Mouse (Mus musculus) brain, embryonic 14.5 days (tissue): Measurements from ENCODE around the gene Alg14. TPM values are rescaled to one million over a fixed set of nuclear protein-coding genes. Genes with fewer than 3 reads are reported as not detected.

ENCODE experiments used
- DNase-seq: peaks from one replicate; pipeline ENCODE4 v3.0.0-alpha.2; 2011; ENCODE audit warnings: low read depth
- CTCF ChIP-seq: fragments of 200-500 bp; IDR thresholded peaks from 2 replicates; pipeline ENCODE4 v1.5.1; 2012; ENCODE audit warnings: inconsistent platforms, mild to moderate bottlenecking, moderate library complexity, borderline replicate concordance; ENCODE audit not compliant: insufficient read depth, insufficient read length; ENCODE audit errors: extremely low read depth
- POLR2A ChIP-seq: fragments of 200-500 bp; IDR thresholded peaks from 2 replicates; pipeline ENCODE4 v1.6.1; 2012; ENCODE audit warnings: mild to moderate bottlenecking, inconsistent platforms, borderline replicate concordance; ENCODE audit not compliant: poor library complexity, insufficient read depth, insufficient read length, severe bottlenecking; ENCODE audit errors: extremely low read depth
- polyA plus RNA-seq: library from polyadenylated mRNA; depleted of rRNA; stranded (reverse); fragments of >200 nt; gene quantifications from 2 replicates; pipeline ENCODE4 v1.2.3, GENCODE M21; 2012

The Alg14 gene
- polyA plus RNA-seq, 1 experiment, result 16.0 TPM

DNA sequence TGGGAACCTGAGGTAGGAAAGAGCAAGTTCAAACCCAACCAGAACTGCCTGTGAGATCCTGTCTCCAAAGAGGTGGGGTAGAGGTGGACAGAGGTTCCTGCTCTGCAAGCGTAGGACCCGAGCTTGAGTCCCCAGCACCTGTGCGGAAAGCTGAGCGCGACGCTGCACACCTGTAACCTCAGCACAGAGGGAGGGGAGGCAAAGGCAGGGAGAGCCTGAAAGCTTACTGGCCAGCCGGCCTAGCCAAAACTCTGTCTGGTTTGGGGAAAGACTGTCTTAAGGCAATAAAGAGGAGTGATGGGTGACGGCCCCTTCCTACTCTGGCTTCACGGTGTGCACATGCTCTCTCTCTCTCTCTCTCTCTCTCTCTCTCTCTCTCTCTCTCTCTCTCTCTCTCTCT is 21.4 kb downstream of the Alg14 start:
- no peak for DNase-seq
- TF ChIP-seq POLR2A, result no peak

DNA sequence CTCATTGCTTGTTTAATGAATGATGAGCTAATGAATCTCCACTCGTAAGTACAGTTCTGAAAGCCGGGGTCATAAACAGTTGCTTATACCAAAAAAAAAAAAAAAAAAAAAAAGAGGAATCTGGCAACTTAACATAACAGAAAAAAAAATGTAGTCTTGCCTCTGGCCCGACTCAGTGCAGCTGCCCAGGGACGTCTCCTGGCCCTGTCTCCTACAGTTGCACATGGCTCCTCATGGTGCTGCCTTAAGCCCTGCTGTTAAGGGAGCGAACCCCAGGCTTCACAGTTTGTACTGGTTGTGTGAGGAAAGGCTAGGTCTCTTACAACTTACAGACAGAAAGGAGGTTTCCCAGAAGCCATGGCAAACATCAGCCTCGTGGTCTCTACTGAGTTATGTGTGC is 22.6 kb downstream of the Alg14 start:
- no peak for TF ChIP-seq POLR2A
- TF ChIP-seq CTCF, result no peak
- DNase-seq, result no peak

DNA sequence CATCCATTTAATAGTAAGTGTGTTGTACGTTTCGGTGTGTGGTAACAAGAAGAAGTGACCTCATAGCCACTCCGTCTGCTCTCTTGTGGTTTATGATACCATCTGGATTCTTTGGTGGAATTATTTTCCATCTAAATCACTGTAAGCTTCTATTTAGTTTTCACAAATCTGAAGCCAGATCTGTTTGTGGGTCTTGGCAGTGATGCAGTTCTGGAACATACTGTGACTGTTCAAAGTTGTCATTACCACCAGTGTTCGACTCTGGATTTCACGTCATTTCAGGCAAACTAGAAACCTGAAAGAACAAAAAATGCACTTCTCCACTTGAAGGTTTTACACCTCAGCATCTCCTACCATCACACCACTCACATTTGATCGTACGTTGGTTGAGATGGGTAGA is 23.9 kb downstream of the Alg14 start:
- no peak for DNase-seq
- TF ChIP-seq POLR2A (no peak), CTCF (no peak)

DNA sequence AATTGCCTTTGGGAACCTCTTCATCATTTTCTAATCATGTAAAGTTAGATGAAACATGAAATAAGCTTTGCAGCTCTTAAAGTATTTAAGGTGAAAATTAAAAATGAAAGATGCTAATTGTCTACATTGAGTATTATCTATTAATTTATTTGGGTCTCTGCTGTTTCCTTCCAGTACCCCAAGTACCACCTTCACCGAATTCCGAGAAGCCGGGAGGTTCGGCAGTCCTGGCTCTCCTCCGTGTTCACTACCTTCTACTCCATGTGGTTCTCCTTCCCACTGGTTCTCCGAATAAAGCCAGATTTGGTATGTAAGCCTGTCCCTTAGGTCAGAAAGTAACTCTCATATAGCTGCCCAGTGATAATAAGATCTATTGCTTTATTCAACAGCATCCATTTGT is 28.3 kb downstream of the Alg14 start:
- no peak for DNase-seq

DNA sequence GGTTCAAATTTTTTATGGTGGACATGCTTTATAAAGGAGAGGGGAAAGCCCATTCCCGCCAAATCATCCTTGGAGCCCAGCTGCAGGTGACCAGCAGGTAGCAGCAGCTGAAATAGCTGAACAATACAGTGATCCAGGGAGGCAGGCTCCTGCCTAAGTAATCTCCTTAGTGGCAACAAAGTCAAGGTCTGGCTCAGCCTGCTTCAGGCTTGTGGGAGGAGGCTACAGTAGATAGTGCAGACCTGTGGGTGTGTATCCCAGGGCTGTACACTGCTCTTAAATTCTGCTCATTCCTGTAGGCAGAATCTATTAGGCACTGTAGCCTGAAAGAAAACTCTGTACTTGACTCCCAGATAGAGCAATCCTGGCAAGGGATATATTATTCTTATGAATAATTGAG is 29.3 kb downstream of the Alg14 start:
- DNase-seq, result no peak
- TF ChIP-seq POLR2A (no peak), CTCF (no peak)

More for the DNA sequence above, 28.3 kb downstream of the Alg14 start:
- TF ChIP-seq CTCF (no peak), POLR2A (no peak)

DNA sequence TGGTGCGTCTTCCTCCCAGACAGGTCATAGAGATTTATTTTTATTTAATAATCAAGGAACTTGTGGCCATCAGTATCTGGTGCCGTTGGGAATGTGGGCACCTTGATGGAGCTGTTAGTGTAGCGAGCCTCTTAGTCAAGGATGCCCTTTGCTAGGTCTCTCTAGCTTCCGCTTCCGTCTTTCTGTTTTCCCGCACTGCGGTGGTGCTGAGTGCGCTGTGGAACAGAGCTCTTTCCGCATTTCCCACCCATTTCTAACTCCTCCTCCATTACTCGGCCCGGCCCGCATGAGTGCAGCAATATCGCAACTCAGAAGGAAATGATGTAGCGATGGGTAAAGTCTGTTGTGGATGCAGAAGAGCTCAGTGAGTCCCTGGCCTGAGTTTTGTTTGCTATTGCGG is 31.8 kb downstream of the Alg14 start:
- DNase-seq, result no peak
- TF ChIP-seq CTCF (no peak), POLR2A (no peak)

DNA sequence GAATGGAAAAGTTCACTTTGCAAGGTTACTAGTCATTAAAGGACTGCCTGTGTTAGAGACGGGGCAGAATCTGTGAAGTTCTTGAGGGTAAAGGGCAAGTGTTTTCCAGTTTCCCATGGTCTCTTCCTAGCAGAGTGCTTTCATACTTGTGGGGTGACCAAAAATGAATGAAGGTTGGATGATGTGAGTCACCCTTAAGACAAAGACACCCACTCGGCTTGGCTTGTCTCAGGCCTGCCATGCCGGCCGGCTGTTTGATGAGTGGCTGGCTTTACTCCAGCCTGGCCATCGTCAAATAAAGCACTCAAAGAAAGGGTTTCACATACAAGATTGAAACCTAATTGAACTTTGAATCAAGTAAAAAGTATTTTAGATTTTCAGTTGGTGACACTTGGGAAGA is 35.8 kb downstream of the Alg14 start:
- peak; percentile 52 for DNase-seq
- TF ChIP-seq CTCF (no peak), POLR2A (no peak)

DNA sequence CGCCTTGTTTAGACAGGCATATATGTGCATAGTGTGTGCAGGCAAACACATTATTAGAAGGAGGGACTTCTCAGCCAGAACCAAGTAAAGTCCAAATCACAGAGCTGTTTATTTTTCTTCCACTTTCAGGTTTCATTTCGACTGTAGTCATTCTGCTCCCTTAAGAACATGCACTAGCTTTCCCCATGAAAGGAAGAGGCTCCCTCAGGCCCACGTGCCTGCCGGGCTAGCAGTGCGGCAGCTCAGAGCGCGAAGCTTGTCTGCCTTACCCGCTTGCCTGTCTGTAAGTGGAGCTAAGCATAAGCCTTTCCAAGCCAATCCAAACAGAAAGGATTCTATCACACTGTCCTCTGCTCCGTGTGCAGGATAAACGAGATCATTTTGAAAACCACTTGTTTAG is 38.1 kb downstream of the Alg14 start:
- no peak for TF ChIP-seq CTCF
- TF ChIP-seq POLR2A, result no peak
- peak; percentile 65 for DNase-seq

DNA sequence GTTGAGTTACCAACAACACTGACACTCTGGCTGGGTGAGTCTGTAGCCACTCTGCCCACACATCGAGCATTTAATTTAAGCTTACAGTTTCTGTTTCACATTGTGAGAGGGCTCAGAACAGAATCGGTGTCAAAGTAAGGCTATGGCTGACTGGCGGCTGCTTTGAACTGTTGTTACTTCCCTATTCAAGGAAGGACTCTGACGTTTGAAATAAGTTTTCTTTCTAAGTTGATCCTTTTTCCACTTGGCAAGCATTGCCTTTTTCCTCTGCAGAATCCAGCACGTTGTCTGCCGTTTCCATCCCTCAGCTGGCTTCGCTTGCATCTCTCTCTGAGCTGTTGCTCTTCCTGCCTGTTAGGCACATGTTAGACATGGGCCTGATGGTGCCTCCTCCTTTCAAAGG is 38.7 kb downstream of the Alg14 start:
- no peak for TF ChIP-seq CTCF
- no peak for TF ChIP-seq POLR2A
- no peak for DNase-seq

DNA sequence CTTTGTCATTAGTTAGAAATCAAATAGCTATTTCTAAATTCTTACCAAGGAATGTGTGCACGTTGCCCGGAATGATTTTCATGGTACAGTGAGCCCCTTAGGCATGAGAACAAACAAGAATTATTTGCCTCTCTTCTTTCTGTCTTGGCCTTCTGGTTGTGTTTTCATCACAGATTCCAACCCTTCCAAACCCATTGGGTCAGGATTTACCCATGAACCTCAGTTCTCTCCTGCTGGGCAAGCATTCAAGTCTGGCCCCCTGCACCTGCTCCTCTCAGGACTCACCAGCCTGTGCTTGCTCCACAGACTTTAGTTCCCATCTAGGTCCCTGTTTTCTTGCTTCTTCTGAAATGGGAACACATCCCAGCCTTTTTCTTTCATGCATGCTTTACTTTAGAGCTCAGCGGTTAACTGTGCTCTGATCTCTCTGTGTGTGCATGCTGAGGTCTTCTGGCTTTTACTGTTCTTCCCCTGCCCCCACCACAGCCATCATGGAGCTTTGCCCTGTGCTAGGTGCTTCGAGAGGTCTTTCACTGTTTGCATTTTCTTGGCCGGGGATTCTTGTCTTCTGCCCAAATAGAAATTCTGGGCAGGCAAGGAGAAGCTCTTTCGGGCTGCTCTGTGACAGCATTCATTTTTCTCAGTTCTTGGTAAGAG is 44.8 kb downstream of the Alg14 start:
- TF ChIP-seq CTCF (no peak), POLR2A (no peak)
- DNase-seq, result peak; percentile 58

DNA sequence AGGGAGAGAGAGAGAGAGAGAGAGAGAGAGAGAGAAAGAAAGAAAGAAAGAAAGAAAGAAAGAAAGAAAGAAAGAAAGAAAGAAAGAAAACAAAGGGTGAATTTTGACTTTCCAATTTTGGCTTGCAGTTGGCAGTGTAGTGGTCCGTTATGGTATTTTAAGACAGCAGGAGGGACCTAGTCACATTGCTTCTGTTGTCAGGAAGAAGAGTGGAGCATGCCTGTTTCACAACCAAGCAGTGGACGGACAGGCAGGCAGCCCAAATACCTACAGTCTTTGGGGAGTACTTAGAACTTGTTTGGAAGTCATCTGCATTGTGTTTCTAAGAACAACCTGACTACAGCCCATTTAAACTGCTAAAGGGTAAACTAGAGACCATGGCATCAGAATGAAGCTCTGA is 47.1 kb downstream of the Alg14 start:
- no peak for TF ChIP-seq POLR2A
- no peak for TF ChIP-seq CTCF
- DNase-seq, result no peak

DNA sequence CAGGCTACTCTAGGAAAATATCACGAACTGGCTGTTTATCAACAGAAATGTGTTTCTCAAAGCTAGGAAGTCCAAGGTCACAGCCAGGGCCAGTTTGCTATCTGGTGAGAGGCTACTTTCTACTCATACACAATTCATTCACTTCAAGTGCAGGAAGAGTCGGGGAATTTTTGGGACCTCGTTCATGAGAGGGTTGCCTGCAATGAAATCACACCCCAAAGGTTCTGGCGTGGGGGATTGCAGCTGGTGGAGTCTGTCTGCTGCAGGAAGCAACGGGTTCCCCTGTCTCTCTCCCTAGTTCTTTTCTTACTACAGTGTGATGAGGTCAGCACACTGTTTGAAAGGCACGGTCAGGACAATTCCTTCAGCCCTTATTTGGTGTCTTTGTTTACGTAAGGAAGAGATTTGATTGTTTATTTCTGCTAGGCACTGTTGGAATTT is 48.8 kb downstream of the Alg14 start:
- DNase-seq, result no peak
- TF ChIP-seq CTCF, result no peak
- TF ChIP-seq POLR2A, result no peak
